Mouse (Mus musculus) telencephalon, adult 2 months (tissue): ENCODE measurements around the gene Inpp5b.
"Not testable (repeated sequence)": the region's sequence is repeated elsewhere in the genome, so short reads cannot be mapped to it uniquely, and the experiment has no call there.

Experiments used
- DNase-seq: peaks from one replicate; pipeline ENCODE4 v3.0.0-alpha.2; 2011; ENCODE audit warnings: low read depth, low spot score

The Inpp5b gene

GRCm38 (mm10) chr4:124709961-124710446 lies 31.6 kb upstream of the Inpp5b start:
- no peak for DNase-seq

DNA sequence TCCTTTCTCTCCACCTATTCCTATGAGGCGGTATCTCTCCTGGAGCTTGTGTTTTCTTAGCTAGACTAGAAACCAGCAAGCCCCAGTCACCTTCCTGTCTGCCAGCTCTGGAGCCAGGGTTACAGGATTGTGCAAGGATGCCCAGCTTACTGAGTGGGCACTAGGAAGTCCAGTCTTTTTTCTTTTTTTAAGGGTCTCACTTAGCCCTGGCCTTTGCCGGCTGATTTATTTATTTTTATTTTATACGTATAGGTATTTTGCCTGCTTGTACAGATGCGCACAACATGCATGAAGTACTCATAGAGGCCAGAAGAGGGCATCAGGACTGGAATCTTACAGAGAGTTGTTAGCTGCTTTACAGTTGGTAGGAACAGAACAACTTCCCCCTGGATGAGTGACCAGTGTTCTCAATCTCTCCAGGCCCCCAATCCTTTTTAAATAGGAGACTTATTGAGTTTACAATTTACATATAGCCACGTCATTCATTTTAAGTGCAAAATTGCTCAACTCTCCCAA lies 30.8 kb upstream of the Inpp5b start:
- DNase-seq: no peak

- DNase-seq: no peak
Observed at GRCm38 (mm10) chr4:124712618-124713017, 29.0 kb upstream of the Inpp5b start.

GRCm38 (mm10) chr4:124713850-124714249 lies 27.8 kb upstream of the Inpp5b start:
- DNase-seq: not testable (repeated sequence)

DNA sequence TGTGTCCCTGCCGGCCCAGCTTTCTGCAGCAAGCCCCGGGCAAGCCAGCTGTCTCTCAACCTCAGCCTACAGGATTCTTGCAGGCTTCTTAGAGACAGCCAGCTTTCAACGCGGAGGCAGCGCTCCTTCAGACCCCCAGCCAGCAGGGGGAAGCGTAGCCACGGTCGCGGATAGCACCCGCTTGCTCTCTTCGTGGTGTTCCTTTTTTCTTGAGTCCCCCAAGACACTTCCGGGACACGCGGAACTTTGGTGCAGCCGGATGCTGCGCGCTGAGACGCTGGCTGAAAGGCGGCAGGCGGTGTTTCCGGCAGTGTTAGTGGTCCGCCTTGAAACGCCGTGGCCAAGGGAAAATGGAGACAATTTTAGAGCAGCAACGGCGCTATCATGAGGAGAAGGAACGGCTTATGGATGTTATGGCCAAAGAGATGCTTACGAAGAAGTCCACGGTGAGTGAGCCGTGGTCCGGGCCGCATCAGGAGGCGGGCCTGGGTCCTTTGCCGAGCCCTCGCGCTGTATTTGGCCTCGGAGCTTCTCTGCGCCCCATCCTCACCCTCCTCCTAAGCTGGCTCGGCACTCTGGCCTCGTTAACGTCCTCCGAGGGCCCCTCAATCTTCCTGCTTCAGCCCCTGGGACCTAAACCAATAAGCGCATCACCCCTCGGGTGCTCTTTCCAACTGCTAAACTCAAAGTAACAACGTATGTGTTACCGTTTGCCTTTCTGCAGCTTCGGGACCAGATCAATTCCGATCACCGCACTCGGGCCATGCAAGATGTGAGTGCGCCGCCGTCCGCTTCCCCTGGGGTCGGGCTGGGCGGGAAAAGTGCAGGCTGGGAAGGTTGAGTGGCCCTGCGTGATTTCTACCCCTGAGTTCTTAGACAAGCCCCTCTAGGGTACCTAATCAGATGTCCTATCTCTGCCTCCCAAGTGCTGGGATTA lies 26.8 kb upstream of the Inpp5b start, which contains the start of gene Sf3a3:
TSS of gene Sf3a3 (plus strand) at position 232 of the 937 bp plus-strand sequence.
- peak; percentile 97 for DNase-seq

GRCm38 (mm10) chr4:124719101-124719500 lies 22.5 kb upstream of the Inpp5b start:
- DNase-seq: no peak

DNA sequence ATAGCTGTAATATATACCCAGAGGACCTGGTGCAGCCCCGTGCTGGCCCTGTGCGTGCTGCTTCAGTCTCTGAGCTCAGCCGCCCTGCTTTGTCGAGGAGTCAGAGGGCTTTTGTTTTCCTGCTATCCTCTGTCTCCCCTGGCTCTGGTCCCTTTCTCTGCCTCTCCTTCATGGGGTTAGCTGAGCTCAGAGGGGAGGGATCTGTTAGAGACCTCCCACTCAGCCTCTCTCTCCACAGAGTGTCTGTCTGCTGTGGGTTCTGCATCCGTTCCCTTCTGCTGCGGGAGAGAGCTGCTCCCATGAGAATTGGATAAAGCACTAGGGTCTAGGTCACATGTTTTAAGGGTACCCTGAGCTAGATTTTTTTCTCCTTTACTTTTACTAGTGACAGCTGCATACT lies 15.5 kb upstream of the Inpp5b start:
- DNase-seq: no peak

GRCm38 (mm10) chr4:124736952-124737351 lies 4.7 kb upstream of the Inpp5b start:
- DNase-seq: no peak

DNA sequence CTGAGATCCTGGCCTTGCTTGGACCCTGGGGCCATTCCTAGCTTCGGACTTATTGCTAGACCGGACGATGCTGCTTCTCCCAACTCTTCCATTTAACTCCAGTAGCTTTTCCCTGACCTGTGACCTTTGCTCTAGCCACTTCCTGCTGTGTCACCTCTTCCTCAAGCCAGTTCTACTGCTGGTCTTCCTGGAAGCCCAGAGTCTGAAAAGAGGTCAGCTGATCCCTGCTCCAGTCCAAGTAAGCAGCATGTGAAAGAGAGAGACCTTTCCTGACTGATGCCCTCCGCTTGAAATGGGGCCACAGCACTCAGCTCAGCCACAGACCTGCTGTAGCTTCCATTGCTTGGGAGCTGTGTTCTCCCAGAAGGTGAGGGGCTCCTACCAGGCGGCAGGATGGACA lies 4.2 kb upstream of the Inpp5b start:
- DNase-seq: no peak

DNA sequence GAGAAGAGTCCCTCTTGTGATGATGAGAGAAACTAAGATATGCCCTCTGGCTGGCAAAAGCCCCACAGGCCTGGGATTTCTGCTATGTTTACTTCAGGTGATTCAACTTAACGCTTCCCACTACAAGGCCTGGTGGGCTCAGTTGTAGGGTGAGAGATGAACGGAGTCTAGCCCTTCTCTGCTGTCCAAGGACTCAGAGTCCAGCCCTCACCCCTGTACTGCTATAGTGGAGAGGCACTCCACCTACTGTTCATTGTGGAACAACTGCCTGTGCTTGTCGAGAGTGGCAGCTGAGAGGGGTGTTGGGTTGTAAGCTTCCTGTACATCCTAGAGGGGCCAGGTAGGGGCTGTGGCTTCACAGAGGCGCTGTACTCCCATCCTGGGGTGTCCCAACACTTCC lies 3.6 kb upstream of the Inpp5b start:
- DNase-seq: no peak

GRCm38 (mm10) chr4:124738783-124739182 lies 2.9 kb upstream of the Inpp5b start:
- no peak for DNase-seq

GRCm38 (mm10) chr4:124742839-124743238 lies 1.2 kb downstream of the Inpp5b start:
- no peak for DNase-seq

DNA sequence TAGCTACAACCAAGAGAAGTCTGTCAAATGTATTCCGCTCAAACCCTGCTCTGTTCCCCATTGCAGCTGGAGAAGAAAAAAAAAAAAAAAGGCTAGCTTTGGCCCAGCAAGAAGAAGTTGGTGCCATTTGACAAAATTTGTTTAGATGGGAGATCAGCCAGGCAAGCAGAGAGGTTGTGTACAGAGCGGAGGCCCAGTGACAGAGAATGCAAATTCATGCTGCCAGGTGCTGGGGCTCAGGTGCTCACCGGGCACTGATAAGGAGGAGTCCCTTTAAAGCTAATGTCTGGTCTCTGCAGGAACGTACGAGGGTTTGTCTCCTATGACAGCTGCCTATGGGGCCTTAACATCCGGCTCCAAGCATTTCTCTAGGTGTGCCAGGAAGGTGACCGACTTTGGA lies 4.9 kb downstream of the Inpp5b start:
- no peak for DNase-seq

- no peak for DNase-seq
Observed at GRCm38 (mm10) chr4:124747851-124748250, 6.2 kb downstream of the Inpp5b start.

DNA sequence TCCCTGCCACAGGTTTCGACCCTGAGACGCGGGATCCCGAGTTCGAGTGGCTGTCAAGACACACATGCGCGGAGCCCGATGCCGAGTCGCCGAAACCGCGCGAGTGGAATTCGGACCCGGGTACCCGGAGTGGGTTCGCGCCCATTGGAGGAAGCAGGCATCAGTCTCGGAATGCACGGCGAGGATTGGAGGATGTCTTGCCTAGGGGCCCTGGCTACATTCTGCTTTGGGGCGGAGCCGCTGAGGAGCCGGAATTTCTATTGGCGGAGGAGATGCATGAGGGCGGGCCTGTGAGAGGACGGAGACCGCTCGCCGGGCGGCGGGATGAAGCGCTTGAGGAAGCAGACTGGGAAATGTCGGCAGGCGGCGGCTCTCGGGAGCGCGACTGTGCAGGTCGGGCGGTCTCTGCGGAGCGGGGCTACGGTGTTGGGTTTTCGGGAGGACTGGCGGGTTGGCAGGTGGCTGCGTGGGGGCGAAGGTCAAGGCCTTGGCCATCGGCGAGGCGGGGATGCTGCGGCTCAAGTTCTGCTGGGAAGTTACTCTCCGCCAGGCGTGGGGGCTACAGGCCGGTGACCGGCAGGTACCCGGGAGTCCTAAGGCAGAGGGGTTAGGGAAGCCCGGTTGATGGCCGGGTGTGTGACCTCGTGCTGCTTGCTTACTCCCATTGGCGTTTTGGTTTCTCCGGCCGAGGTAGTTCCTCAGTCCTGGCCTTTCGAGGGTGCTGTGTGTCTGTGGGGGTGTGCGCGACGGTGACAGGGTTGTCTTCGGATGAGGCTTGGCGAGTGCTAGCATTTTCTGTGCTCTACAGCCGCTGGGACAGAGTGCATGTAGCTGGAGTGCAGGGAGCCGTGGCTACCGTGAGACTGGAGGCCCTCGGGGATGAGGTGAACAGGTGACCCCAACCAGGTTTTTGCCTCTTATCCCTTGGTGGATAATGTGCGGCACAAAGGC lies 9.9 kb downstream of the Inpp5b start:
- DNase-seq: peak; percentile 95

DNA sequence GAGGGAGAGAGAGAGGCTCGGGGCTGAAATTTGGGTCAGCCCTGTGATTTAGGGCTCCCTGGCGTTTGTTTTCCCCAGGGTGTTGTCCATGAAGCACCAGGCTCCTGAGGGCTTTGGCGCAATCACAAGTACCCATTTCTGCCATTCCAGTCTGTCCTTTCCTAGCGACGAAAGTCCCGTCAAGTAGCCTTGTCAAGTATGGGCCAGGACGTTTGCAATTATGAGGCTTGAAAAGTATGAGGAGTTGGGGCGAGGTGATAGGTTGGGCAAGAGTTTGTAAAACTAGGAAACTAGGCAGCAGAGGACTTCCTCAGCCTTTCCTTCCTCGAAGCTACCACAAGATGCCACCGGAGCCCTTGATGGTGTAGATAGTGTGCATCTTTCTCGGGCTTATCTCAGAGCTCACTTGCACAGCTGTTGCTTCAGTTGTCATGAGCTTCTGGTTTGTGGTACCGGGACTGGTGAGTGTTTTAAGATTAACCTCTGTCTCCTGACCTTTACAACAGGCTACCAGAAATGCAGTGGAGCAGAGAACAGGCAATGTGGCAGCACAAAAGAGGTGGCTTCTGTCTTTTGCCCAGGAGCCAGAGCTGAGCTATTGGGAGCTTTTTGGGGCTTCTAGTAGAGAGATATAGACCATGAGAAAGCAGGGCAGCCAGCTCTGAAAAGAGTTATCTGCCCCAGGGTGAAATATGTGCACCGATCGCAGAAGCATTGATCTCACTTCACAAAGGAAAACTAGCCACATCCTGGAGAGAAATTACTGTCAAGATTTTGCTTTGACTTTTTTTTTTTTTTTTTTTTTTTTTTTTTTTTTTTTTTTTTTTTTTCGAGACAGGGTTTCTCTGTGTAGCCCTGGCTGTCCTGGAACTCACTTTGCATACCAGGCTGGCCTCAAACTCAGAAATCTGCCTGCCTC lies 10.9 kb downstream of the Inpp5b start:
- no peak for DNase-seq

DNA sequence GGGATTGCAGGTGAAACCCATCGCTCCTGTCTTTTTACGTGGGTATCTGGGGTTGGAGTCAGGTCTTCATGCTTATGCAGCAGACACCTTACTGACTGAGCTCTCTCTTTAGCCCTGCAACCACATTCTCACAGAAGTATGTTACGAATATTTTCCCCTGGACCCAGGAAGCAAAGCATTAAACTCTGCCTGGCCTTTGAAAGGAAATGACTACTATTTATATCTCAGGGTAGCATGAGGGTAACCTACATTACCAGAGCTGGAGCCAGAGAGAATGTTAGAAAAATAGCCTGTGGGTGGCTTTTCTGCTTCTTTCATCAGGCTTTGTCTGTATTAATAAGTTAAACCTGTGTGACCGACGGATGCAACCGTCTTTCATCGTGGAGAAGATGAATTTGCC lies 13.9 kb downstream of the Inpp5b start:
- DNase-seq: no peak

GRCm38 (mm10) chr4:124759305-124759811 lies 17.7 kb downstream of the Inpp5b start:
- DNase-seq: no peak

DNA sequence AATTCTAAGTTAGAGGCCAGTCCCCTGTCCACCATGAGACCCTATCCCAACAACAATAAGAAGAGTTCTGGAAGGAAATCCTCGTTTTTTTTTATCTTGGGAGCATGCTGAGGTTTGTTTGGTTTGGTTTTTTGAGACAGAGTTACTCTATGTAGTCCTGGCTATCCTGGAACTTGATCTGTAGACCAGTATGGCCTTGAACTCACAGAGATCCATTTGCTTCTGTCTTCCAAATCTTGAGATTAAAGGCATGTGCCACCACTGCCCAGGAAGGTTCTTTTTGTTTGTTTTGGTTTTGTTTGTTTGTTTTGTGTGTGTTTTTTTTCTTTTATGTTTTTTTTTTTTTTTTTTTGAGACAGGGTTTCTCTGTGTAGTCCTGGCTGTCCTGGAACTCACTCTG lies 19.6 kb downstream of the Inpp5b start:
- DNase-seq: no peak

- DNase-seq: no peak
Observed at GRCm38 (mm10) chr4:124762858-124763452, 21.3 kb downstream of the Inpp5b start.
